Mouse (Mus musculus): Measurements from ENCODE around the gene Plcl2.

DNA sequence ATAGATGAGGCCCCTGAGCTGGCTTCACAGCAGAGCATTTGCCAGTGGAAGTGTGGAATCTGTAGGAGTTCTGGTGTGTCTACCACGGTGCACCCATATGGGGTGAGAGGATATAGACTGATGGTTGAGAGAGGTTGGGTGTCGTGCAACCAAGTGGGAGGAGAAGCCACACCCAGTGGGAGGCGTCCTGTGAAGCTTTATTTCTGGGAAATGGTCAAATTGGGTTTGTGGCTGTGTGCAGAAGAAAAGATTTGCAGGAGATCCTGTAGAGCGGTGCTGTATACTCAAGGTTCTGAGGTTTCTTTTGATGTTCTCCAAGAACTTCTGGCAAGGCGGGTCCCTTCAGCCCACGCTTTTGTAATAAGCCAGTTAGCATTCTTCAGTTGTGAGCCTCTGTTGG is 15.8 kb downstream of the Plcl2 start:
- TF ChIP-seq MAFK (IDR thresholded peaks at IDR 0.05; ENCODE audit: borderline replicate concordance, low read depth, low read length) (no peak), MYB (IDR thresholded peaks at IDR 0.05; ENCODE audit: low read depth, low read length) (no peak), POLR2A (IDR thresholded peaks at IDR 0.05; ENCODE audit: control insufficient read depth in 1 of 2, insufficient read depth in 1 of 2, low read depth in 1 of 2, low read length in 2 of 2, poor library complexity in 1 of 2) (no peak), EP300 (IDR thresholded peaks at IDR 0.05; ENCODE audit: low read depth in 1 of 2, low read length in 2 of 2) (no peak), E2F4 (IDR thresholded peaks at IDR 0.05; ENCODE audit: borderline replicate concordance, low read depth, low read length) (no peak), CTCF (IDR thresholded peaks at IDR 0.05 in 2 of 3, conservative IDR thresholded peaks at IDR 0.05 in 1 of 3; ENCODE audit: control insufficient read depth in 1 of 3, insufficient read depth in 1 of 3, low read depth in 2 of 3, low read length in 3 of 3, poor library complexity in 1 of 3, severe bottlenecking in 1 of 3) (no peak), MAX (IDR thresholded peaks at IDR 0.05; ENCODE audit: low read length) (no peak), USF1 (IDR thresholded peaks at IDR 0.05; ENCODE audit: low read depth, low read length) (no peak), SIN3A (IDR thresholded peaks at IDR 0.05; ENCODE audit: low read length) (no peak)

Measured in MEL (cell line).